Mouse (Mus musculus) intestine, embryonic 16.5 days (tissue): ENCODE results near the gene Pbld2. TPM values are rescaled to one million over a fixed set of nuclear protein-coding genes. Genes with fewer than 3 reads are reported as not detected.
A peak's percentile ranks its signal among the peaks of the same experiment; 100 is the strongest.

Source experiments
- ATAC-seq: fragments of 200-750 bp; cut with Nextera tagmentation; 2 replicates; pipeline ENCODE4 v1.8.0; 2017; ENCODE audit warnings: moderate TSS enrichment, moderate library complexity
- H3K27ac ChIP-seq: fragments of 300-500 bp; sonication (generic); 2 replicates; pipeline ENCODE4 v1.5.1; 2014; ENCODE audit warnings: mild to moderate bottlenecking, low read length
- H3K27me3 ChIP-seq: fragments of 300-500 bp; sonication (generic); replicated peaks from 2 replicates; pipeline ENCODE4 v1.6.1; 2014; ENCODE audit warnings: low read length, control low read depth, mixed read lengths; ENCODE audit not compliant: control insufficient read depth, insufficient read depth
- H3K36me3 ChIP-seq: fragments of 300-500 bp; sonication (generic); 2 replicates; pipeline ENCODE4 v1.6.1; 2014; ENCODE audit warnings: low read length, control low read depth; ENCODE audit not compliant: control insufficient read depth, insufficient read depth
- H3K4me1 ChIP-seq: fragments of 300-500 bp; sonication (generic); 2 replicates; pipeline ENCODE4 v1.6.1; 2014; ENCODE audit warnings: low read length, control low read depth, mixed read lengths; ENCODE audit not compliant: control insufficient read depth, insufficient read depth
- H3K4me2 ChIP-seq: fragments of 300-500 bp; sonication (generic); 2 replicates; pipeline ENCODE4 v1.6.1; 2014; ENCODE audit warnings: low read depth, low read length, control low read depth
- H3K4me3 ChIP-seq: fragments of 300-500 bp; sonication (generic); 2 replicates; pipeline ENCODE4 v1.5.1; 2014; ENCODE audit warnings: mild to moderate bottlenecking, low read length
- H3K9ac ChIP-seq: fragments of 300-500 bp; sonication (generic); 2 replicates; pipeline ENCODE4 v1.6.1; 2014; ENCODE audit warnings: low read depth, low read length
- H3K9me3 ChIP-seq: fragments of 300-500 bp; sonication (generic); 2 replicates; pipeline ENCODE4 v1.6.1; 2016; ENCODE audit warnings: low read length, control low read depth; ENCODE audit not compliant: control insufficient read depth
- WGBS: fragments of 180-500 bp; shearing (Covaris S2); extraction: QIAGEN DNeasy Blood & Tissue Kit; methylation state at CpG from one replicate; pipeline ENCODE4 v1.1.7; 2014; 5-methylcytosine and 5-hydroxymethylcytosine counted together
- polyA plus RNA-seq: library from polyadenylated mRNA; unstranded; fragments of >200 nt; fragmentation: Nextera tagmentation; extraction: Ambion mirVana; gene quantifications from 2 replicates; pipeline ENCODE4 v1.2.1, GENCODE M21; 2015

Gene Pbld2
- polyA plus RNA-seq, 1 experiment from 2014 or later: 10.6 TPM

GRCm38 (mm10) chr10:63003252-63003651 is 20.9 kb upstream of the Pbld2 start:
- Histone ChIP-seq H3K4me1 (no peaks in the 10 kb centered on the region), H3K9me3 (no peaks in the 10 kb centered on the region), H3K27me3 (no peaks in the 10 kb centered on the region), H3K36me3 (peaks cover 6% of the 10 kb centered on the region; the same call in 1 of the 2 replicates), H3K4me3 (no peak overlapping the region), H3K9ac (no peak overlapping the region), H3K27ac (no peak overlapping the region), H3K4me2 (no peak overlapping the region)
- ATAC-seq: no peak
- 76% methylated on average over 9 of the region's 9 CpGs for WGBS

- no peak overlapping the region for H3K27ac ChIP-seq
- H3K27me3 ChIP-seq: no peaks in the 10 kb centered on the region
- H3K9me3 ChIP-seq: no peaks in the 10 kb centered on the region
- H3K4me1 ChIP-seq: no peaks in the 10 kb centered on the region
- H3K4me2 ChIP-seq: no peak overlapping the region
- no peak overlapping the region for H3K9ac ChIP-seq
- H3K36me3 ChIP-seq: peaks cover 6% of the 10 kb centered on the region; the same call in 1 of the 2 replicates
- H3K4me3 ChIP-seq: no peak overlapping the region
- no peak for ATAC-seq
- 90% methylated on average over 9 of the region's 9 CpGs for WGBS
Observed at GRCm38 (mm10) chr10:63004556-63004955, 19.6 kb upstream of the Pbld2 start.

DNA sequence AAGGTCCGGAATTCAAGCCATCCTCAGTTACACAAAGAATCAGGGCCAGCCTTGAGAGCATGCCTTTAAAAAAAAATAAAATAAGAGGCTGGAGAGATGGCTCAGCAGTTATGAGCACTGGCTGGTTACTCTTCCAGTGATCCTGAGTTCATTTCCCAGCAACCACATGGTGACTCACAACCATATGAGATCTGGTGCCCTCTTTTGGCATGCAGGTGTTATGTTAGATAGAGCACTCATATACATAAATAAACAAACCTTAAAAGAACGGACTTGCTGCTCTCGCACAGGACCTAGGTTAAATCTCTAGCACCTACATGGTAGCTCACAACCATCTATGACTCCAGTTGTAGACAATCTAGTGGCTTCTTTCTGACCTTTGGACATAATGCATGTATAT is 15.9 kb upstream of the Pbld2 start:
- Histone ChIP-seq H3K27ac (no peak overlapping the region), H3K9me3 (no peaks in the 10 kb centered on the region), H3K4me3 (no peak overlapping the region), H3K4me2 (no peak overlapping the region), H3K27me3 (no peaks in the 10 kb centered on the region), H3K9ac (no peak overlapping the region), H3K4me1 (no peaks in the 10 kb centered on the region), H3K36me3 (peaks cover 8% of the 10 kb centered on the region; the same call in 1 of the 2 replicates)
- WGBS: 57% methylated on average over 3 of the region's 3 CpGs
- ATAC-seq: no peak

DNA sequence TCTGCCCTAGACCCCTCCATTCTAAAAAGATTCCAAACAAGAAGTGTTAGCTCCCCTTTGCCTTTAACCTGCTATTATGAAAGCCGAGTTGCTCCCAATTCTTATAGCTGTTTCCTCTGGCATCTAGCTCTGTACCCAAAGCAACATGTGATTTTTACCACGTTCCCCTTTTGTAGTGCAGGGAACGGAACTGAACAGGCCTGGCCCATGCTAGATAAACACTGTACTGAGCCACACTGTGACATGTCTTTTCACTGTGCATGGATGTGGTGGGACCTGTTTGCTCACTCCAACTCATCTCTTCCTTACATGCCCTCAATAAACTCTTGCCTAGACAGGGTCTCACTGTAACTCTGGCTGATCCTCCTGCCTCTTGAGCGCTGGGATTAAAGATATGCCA is 13.8 kb upstream of the Pbld2 start:
- no peak overlapping the region for H3K4me2 ChIP-seq
- H3K9me3 ChIP-seq: no peaks in the 10 kb centered on the region
- H3K9ac ChIP-seq: no peak overlapping the region
- H3K4me3 ChIP-seq: no peak overlapping the region
- no peak overlapping the region for H3K27ac ChIP-seq
- 79% methylated on average over 4 of the region's 4 CpGs for WGBS
- no peak for ATAC-seq
- no peaks in the 10 kb centered on the region for H3K27me3 ChIP-seq
- peaks cover 13% of the 10 kb centered on the region for H3K36me3 ChIP-seq
- H3K4me1 ChIP-seq: no peaks in the 10 kb centered on the region

GRCm38 (mm10) chr10:63011556-63011955 is 12.6 kb upstream of the Pbld2 start:
- Histone ChIP-seq H3K9me3 (no peaks in the 10 kb centered on the region), H3K9ac (no peak overlapping the region), H3K36me3 (peaks cover 8% of the 10 kb centered on the region; the same call in 1 of the 2 replicates), H3K4me2 (no peak overlapping the region), H3K4me3 (no peak overlapping the region), H3K4me1 (no peaks in the 10 kb centered on the region), H3K27me3 (no peaks in the 10 kb centered on the region), H3K27ac (no peak overlapping the region)
- no peak for ATAC-seq
- WGBS: 93% methylated on average over 6 of the region's 6 CpGs

DNA sequence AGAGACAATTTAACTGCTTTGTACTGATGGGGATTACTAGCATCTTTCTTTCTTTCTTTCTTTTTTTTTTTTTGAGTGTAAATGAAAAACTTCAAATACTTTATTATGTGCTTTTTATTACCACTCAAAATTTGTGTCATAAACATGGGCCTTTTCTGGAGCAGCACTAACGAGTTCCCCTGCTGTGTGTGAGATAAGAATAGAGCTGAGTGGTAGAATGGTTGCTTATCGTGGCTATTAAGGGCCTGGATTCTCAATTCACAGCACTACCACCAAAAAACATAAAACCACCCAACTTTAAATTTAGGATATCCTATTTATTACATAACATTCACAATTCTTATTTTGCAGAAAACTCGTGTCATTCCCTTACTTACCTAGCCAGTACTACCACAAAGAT is 10.6 kb upstream of the Pbld2 start:
- Histone ChIP-seq H3K27ac (no peak overlapping the region), H3K4me1 (no peaks in the 10 kb centered on the region), H3K27me3 (no peaks in the 10 kb centered on the region), H3K36me3 (peaks cover 17% of the 10 kb centered on the region; the same call in 1 of the 2 replicates), H3K9me3 (no peaks in the 10 kb centered on the region), H3K4me2 (no peak overlapping the region), H3K9ac (no peak overlapping the region), H3K4me3 (no peak overlapping the region)
- ATAC-seq: no peak
- WGBS: 78% methylated on average over 3 of the region's 3 CpGs

- no peaks in the 10 kb centered on the region for H3K27me3 ChIP-seq
- no peaks in the 10 kb centered on the region for H3K4me1 ChIP-seq
- no peak overlapping the region for H3K9ac ChIP-seq
- 92% methylated on average over 9 of the region's 9 CpGs for WGBS
- H3K9me3 ChIP-seq: no peaks in the 10 kb centered on the region
- ATAC-seq: no peak
- peaks cover 17% of the 10 kb centered on the region; the same call in 1 of the 2 replicates for H3K36me3 ChIP-seq
- no peak overlapping the region for H3K4me2 ChIP-seq
- H3K4me3 ChIP-seq: no peak overlapping the region
- H3K27ac ChIP-seq: no peak overlapping the region
Observed at GRCm38 (mm10) chr10:63014168-63014567, 9.9 kb upstream of the Pbld2 start.

DNA sequence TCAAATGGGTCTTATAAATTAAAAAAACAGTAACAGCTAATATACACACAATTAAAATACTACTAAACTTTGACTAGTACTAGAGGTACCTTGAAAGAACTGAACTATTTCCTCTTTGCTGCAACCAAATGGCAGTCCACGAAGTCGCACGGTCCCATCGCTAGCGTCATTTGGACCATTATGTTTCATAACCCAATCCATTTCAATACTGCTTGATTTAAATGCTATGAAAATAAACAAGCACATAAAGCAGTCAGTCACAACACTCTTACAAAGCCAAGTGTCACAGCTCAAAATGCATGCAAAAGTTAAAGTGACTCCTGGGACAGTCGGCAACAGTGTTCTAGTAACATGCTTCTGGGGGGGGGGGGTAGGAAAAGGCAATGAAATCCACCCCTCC is 4.8 kb upstream of the Pbld2 start:
- H3K27ac ChIP-seq: no peak overlapping the region
- H3K4me3 ChIP-seq: no peak overlapping the region
- H3K4me1 ChIP-seq: peaks cover 11% of the 10 kb centered on the region
- no peak for ATAC-seq
- WGBS: 89% methylated on average over 6 of the region's 6 CpGs
- H3K27me3 ChIP-seq: no peaks in the 10 kb centered on the region
- no peak overlapping the region for H3K9ac ChIP-seq
- H3K4me2 ChIP-seq: no peak overlapping the region
- no peaks in the 10 kb centered on the region for H3K9me3 ChIP-seq
- H3K36me3 ChIP-seq: peaks cover 10% of the 10 kb centered on the region; the same call in 1 of the 2 replicates

DNA sequence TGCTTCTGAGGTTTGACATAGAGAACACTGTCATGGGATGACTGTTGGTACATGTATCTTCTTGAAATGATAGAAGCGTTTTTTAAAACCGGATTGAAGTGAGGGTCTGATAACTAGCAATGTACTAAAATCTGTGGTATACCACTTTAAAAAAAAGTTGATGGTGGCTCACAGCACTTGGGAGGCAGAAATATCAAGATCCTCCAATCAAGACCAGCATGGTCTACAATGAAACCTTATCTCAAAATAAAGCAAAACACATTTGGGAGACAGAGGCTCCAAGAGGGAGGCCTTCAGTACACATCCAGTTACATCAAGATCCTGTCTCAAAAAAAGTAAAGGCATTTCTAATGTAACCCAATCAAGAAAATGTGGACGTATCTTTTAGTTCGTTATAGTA is 2.4 kb upstream of the Pbld2 start:
- Histone ChIP-seq H3K4me3 (peak overlapping the region; percentile 93), H3K4me2 (peak overlapping the region; percentile 53), H3K27me3 (no peaks in the 10 kb centered on the region), H3K36me3 (peaks cover 9% of the 10 kb centered on the region; the same call in 1 of the 2 replicates), H3K4me1 (peaks cover 15% of the 10 kb centered on the region), H3K27ac (no peak overlapping the region), H3K9me3 (no peaks in the 10 kb centered on the region), H3K9ac (peak overlapping the region; percentile 54)
- WGBS: 39% methylated on average over 4 of the region's 4 CpGs
- no peak for ATAC-seq

DNA sequence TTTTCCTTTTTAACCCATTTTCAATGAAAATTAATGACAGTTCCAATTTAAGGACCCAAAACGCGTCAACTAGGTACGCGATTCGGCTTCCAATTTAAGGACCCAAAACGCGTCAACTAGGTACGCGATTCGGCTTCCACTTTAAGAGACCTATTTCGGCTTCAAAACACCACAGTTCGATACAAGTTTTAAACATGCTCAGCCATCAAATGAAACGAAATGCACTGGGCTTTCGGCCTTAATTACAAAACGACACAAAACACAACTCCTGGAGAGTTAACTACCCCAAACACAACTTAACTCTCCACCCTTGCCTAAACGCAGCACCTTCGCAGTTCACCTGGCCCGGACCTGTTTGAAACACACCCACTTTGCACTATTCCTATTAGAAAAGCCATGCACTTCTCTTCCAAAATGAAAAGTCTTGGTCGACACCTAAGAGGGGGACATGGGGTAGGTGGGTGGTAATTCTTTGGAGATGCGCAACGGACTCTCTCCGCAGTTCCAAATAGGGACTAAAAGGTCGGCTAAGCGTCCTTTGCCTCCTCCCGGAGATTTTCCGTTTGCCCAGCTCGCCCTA is 1.5 kb upstream of the Pbld2 start:
- H3K4me3 ChIP-seq: peak overlapping the region; percentile 93
- no peak for ATAC-seq
- under 1% methylated on average over 27 of the region's 27 CpGs for WGBS

More for the DNA sequence above, 1.5 kb upstream of the Pbld2 start:
- H3K27me3 ChIP-seq: no peaks in the 10 kb centered on the region
- H3K36me3 ChIP-seq: 0 out of 2 replicates have a peak, but pooled peaks cover 3% of the 10 kb centered on the region
- H3K9me3 ChIP-seq: no peaks in the 10 kb centered on the region
- peaks cover 15% of the 10 kb centered on the region for H3K4me1 ChIP-seq
- H3K4me2 ChIP-seq: peak overlapping the region; percentile 53
- peak overlapping the region; percentile 100 for H3K27ac ChIP-seq
- H3K9ac ChIP-seq: peak overlapping the region; percentile 99
